Mouse (Mus musculus) heart, adult 9 months (tissue): ENCODE data around the gene Fgfr2.

Experiments
- DNase-seq, 2 experiments: peaks; one replicate each; pipeline ENCODE4 v3.0.0; 2022; ENCODE audit warnings: low spot score in 2 of 2

Fgfr2 gene

GRCm38 (mm10) chr7:130953376-130953775, 2169.8 kb downstream of the Fgfr2 start:
- no peak for DNase-seq

- no peak for DNase-seq
These were observed 2172.1 kb downstream of the Fgfr2 start for GRCm38 (mm10) chr7:130951004-130951403.

GRCm38 (mm10) chr7:130950482-130950881, 2172.7 kb downstream of the Fgfr2 start:
- DNase-seq, result no peak

GRCm38 (mm10) chr7:130949331-130949751, 2173.8 kb downstream of the Fgfr2 start:
- peak; percentile 56 to 62 for DNase-seq

- DNase-seq, result no peak
These were observed 2174.5 kb downstream of the Fgfr2 start for GRCm38 (mm10) chr7:130948563-130949208.

- no peak for DNase-seq
These were observed 2176.8 kb downstream of the Fgfr2 start for GRCm38 (mm10) chr7:130946303-130946702.

GRCm38 (mm10) chr7:130945730-130946129, 2177.4 kb downstream of the Fgfr2 start:
- no peak for DNase-seq

- DNase-seq, result no peak
These were observed 2178.2 kb downstream of the Fgfr2 start for GRCm38 (mm10) chr7:130944766-130945475.

- DNase-seq, result peak; percentile 61 to 65
These were observed 2179.8 kb downstream of the Fgfr2 start for GRCm38 (mm10) chr7:130943280-130943895.

GRCm38 (mm10) chr7:130940733-130941132, 2182.4 kb downstream of the Fgfr2 start:
- DNase-seq, result no peak

GRCm38 (mm10) chr7:130938896-130939295, 2184.3 kb downstream of the Fgfr2 start:
- DNase-seq, result no peak

GRCm38 (mm10) chr7:130938005-130938404, 2185.1 kb downstream of the Fgfr2 start:
- no peak for DNase-seq

GRCm38 (mm10) chr7:130937266-130937841, 2185.8 kb downstream of the Fgfr2 start:
- DNase-seq, result no peak

- peak; percentile 53 to 56 for DNase-seq
These were observed 2186.6 kb downstream of the Fgfr2 start for GRCm38 (mm10) chr7:130936472-130936951.

GRCm38 (mm10) chr7:130935793-130936471, 2187.2 kb downstream of the Fgfr2 start, which contains the start of gene Htra1:
TSS of gene Htra1 (plus strand) at chr7:130936111.
- DNase-seq, result peak; percentile 81 to 87

GRCm38 (mm10) chr7:130935421-130935792, 2187.7 kb downstream of the Fgfr2 start:
- no peak for DNase-seq

- no peak for DNase-seq
These were observed 2188.5 kb downstream of the Fgfr2 start for GRCm38 (mm10) chr7:130934654-130935053.

GRCm38 (mm10) chr7:130932921-130933320, 2190.2 kb downstream of the Fgfr2 start:
- DNase-seq, result no peak

GRCm38 (mm10) chr7:130930401-130930800, 2192.7 kb downstream of the Fgfr2 start:
- no peak for DNase-seq

- no peak for DNase-seq
These were observed 2200.0 kb downstream of the Fgfr2 start for GRCm38 (mm10) chr7:130922981-130923731.

GRCm38 (mm10) chr7:130918260-130918659, 2204.9 kb downstream of the Fgfr2 start:
- DNase-seq, result no peak
